Mouse (Mus musculus): ENCODE data around the gene Krt7. TPM values are rescaled to one million over a fixed set of nuclear protein-coding genes. Genes with fewer than 3 reads are reported as not detected.

Gene Krt7
- polyA plus RNA-seq, 1 experiment from 2014 or later = 21.2 TPM

DNA sequence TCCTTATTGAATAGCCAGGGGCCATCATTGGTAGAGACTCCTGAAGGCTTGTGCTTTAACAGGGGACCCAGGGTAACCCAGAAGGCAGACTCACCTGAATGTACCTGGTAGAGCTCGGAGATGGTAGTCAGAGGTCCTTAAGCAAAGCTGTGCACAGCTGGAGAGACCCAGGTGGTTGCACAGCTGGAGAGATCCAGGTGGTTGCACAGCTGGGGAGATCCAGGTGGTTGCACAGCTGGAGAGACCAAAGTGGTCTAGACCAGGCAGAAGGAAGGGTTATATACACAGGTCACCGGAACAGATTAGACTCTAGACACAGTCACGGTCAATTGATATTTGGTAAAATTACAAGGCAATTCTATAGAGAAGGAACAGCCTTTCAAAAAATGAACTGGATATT lies 13.9 kb upstream of the Krt7 start:
- Histone ChIP-seq H3K36me3 (no peaks in the 10 kb centered on the region), H3K4me2 (0 out of 2 replicates have a peak overlapping the region, but pooled peaks have one; percentile 17), H3K4me1 (replicated peaks) (peaks cover 18% of the 10 kb centered on the region), H3K9ac (replicated peaks) (no peak overlapping the region), H3K27me3 (peaks cover 5% of the 10 kb centered on the region; the same call in 1 of the 2 replicates), H3K9me3 (no peaks in the 10 kb centered on the region), H3K27ac (peak overlapping the region; percentile 68), H3K4me3 (replicated peaks) (no peak overlapping the region)
- peak; percentile 68; the same call in 1 of the 2 replicates for ATAC-seq (ENCODE audit: insufficient number of reproducible peaks, insufficient read depth, low FRiP score, low TSS enrichment, low read depth)
- WGBS = 51% methylated on average over 3 of the region's 3 CpGs

- ATAC-seq (ENCODE audit: insufficient number of reproducible peaks, insufficient read depth, low FRiP score, low TSS enrichment, low read depth) = no peak
- no peaks in the 10 kb centered on the region for H3K9me3 ChIP-seq
- peaks cover 18% of the 10 kb centered on the region for H3K4me1 ChIP-seq (replicated peaks)
- H3K4me3 ChIP-seq (replicated peaks) = no peak overlapping the region
- H3K27ac ChIP-seq = no peak overlapping the region
- H3K4me2 ChIP-seq = no peak overlapping the region
- no peak overlapping the region for H3K9ac ChIP-seq (replicated peaks)
- 88% methylated on average over 2 of the region's 2 CpGs for WGBS
- H3K36me3 ChIP-seq = no peaks in the 10 kb centered on the region
- H3K27me3 ChIP-seq = peaks cover 5% of the 10 kb centered on the region; the same call in 1 of the 2 replicates
These were observed 13.2 kb upstream of the Krt7 start for GRCm38 (mm10) chr15:101397683-101398082.

DNA sequence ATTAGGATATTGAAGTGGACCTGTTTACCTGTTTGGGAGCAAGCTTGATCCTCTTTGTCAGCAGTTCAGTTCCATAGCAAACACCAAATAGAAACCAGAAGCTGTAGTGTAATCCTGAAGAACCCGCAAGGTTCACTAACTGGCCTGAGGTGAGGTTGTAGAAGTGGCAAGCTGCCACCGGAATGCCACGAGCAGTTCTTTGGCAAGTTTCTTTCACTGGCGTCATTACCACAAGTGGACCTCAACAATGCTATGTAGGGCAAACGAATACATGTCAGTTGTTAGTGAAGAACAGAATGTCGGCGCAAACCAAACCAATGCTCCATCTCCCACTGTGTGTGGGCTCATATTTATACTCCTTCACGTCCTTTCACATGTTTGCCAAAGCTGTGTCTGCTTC lies 12.6 kb upstream of the Krt7 start:
- H3K36me3 ChIP-seq = no peaks in the 10 kb centered on the region
- no peak overlapping the region for H3K4me3 ChIP-seq (replicated peaks)
- no peak overlapping the region for H3K27ac ChIP-seq
- H3K27me3 ChIP-seq = peaks cover 5% of the 10 kb centered on the region; the same call in 1 of the 2 replicates
- peaks cover 18% of the 10 kb centered on the region for H3K4me1 ChIP-seq (replicated peaks)
- no peaks in the 10 kb centered on the region for H3K9me3 ChIP-seq
- no peak overlapping the region for H3K9ac ChIP-seq (replicated peaks)
- no peak for ATAC-seq (ENCODE audit: insufficient number of reproducible peaks, insufficient read depth, low FRiP score, low TSS enrichment, low read depth)
- no peak overlapping the region for H3K4me2 ChIP-seq
- 87% methylated on average over 8 of the region's 8 CpGs for WGBS

DNA sequence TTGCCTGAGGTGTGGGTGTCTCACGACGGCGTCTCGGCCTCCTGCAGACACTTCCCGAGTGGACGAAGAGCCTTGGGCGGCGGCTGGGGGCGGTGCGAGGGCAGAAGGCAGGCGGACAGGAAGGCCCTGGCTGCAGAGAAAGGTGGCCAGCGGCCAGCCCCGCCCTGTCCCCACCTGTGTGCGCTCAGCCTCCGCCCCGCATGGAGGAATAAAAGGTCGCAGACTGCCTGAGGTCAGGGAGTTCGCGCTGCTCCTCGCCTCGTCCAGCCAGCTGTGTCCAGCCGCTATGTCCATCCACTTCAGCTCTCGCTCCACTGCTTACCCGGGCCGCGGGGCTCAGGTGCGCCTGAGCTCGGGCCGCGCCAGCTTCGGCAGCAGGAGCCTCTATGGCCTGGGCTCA lies 1.3 kb downstream of the Krt7 start:
- Histone ChIP-seq H3K4me2 (peak overlapping the region; percentile 32), H3K4me1 (replicated peaks) (peaks cover 30% of the 10 kb centered on the region), H3K4me3 (replicated peaks) (peak overlapping the region; percentile 22), H3K36me3 (no peaks in the 10 kb centered on the region), H3K9ac (replicated peaks) (no peak overlapping the region; the same call in 1 of the 2 replicates), H3K27me3 (peaks cover 51% of the 10 kb centered on the region), H3K9me3 (no peaks in the 10 kb centered on the region), H3K27ac (no peak overlapping the region)
- no peak for ATAC-seq (ENCODE audit: insufficient number of reproducible peaks, insufficient read depth, low FRiP score, low TSS enrichment, low read depth)
- WGBS = 19% methylated on average over 31 of the region's 31 CpGs

DNA sequence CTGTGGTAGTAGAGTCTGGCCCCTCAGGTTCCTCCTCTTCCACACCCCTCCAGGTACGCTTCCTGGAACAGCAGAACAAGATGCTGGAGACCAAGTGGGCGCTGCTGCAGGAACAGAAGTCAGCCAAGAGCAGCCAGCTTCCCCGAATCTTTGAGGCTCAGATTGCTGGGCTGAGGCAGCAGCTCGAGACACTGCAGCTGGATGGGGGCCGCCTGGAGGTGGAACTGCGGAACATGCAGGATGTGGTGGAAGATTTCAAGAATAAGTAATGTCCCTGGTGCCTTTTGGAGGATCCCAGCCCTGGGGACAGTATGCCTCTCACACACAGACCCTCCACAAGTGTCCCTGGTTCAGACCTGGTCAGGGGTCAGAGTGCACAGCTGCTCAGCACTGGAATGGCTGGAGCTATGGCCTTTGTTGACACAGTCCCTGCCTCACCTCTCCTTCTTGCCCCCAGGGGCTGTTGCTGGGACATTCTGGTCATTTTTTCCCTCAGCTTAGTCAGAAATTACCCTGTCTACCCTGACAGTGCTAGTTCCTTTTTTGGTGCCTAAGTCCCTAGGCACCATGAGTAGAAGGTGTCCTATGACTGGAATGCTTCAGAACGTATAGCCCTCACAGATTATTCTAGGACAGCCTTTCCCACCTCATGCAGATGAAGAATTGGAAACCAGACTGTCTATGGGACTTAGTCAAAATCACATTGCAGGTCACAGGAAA lies 3.2 kb downstream of the Krt7 start:
- 42% methylated on average over 7 of the region's 7 CpGs for WGBS
- Histone ChIP-seq H3K4me1 (replicated peaks) (peaks cover 30% of the 10 kb centered on the region), H3K27me3 (peaks cover 51% of the 10 kb centered on the region), H3K27ac (no peak overlapping the region), H3K9me3 (no peaks in the 10 kb centered on the region), H3K9ac (replicated peaks) (no peak overlapping the region), H3K4me3 (replicated peaks) (no peak overlapping the region), H3K36me3 (no peaks in the 10 kb centered on the region), H3K4me2 (no peak overlapping the region)
- no peak for ATAC-seq (ENCODE audit: insufficient number of reproducible peaks, insufficient read depth, low FRiP score, low TSS enrichment, low read depth)

DNA sequence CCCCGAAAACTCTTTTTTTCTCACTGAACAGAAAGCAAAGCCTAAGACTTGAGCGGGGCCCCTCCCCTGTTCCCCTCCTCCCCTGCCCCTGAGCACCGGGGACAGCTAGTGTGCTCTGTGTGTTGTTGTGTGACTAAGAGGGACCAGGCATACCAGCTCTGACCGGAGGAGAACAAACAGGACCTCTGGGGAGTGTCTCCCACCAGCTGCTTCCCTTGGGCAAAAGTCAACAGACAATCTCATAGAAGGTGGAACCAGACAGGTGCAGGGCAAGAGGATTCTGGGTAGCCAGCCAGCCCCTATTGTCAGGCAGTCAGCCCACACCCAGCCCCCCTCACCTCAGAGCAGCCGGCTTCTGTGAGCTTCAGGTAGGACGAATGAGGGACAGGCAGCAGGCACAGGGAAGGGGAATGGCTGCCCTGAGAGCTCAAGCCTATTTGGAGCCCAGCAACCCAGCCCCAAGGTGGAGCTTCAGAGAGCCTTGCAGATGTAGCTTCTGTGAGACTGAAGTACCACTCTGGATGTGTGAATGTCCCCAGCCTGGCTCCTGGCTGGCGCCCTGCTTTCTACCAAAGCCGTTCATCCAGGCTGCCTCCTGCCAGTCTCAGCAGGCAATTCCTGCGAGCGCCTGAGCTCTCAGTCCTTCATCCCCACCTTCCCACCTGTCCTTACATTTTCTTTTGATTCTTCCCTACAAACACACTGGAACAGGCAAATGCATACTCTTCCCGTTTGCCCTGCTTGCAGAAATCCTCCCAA lies 4.1 kb downstream of the Krt7 start:
- Histone ChIP-seq H3K9ac (replicated peaks) (no peak overlapping the region), H3K36me3 (no peaks in the 10 kb centered on the region), H3K4me1 (replicated peaks) (peaks cover 30% of the 10 kb centered on the region), H3K4me3 (replicated peaks) (no peak overlapping the region), H3K4me2 (no peak overlapping the region), H3K27me3 (peaks cover 51% of the 10 kb centered on the region), H3K27ac (no peak overlapping the region), H3K9me3 (no peaks in the 10 kb centered on the region)
- 37% methylated on average over 11 of the region's 11 CpGs for whole genome bisulfite sequencing
- no peak for ATAC-seq (ENCODE audit: insufficient number of reproducible peaks, insufficient read depth, low FRiP score, low TSS enrichment, low read depth)

DNA sequence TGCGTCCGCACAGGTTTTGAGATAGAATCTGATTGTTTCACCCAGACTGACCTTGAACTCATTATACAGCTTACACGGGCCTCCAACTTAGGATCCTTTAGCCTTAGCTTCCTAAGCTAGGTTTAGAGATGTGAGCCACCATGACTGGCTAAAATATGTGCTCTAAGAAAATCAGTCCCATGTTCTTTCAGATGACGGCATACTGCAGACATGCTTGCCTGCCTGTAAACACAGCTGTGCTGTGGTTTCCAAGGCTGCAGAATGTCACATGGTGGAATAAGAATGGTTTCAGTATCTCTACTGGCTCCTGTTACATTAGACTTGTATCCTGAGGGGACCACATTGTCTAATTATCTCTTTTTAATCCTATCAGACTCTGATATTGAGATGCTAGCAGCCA lies 8.1 kb downstream of the Krt7 start:
- 76% methylated on average over 4 of the region's 4 CpGs for WGBS
- Histone ChIP-seq H3K9ac (replicated peaks) (no peak overlapping the region), H3K36me3 (no peaks in the 10 kb centered on the region), H3K27ac (no peak overlapping the region), H3K4me3 (replicated peaks) (no peak overlapping the region), H3K9me3 (no peaks in the 10 kb centered on the region), H3K4me2 (no peak overlapping the region), H3K4me1 (replicated peaks) (peaks cover 7% of the 10 kb centered on the region; the same call in 1 of the 2 replicates), H3K27me3 (peaks cover 17% of the 10 kb centered on the region)
- ATAC-seq (ENCODE audit: insufficient number of reproducible peaks, insufficient read depth, low FRiP score, low TSS enrichment, low read depth) = no peak

GRCm38 (mm10) chr15:101420903-101421302 lies 10.1 kb downstream of the Krt7 start:
- ATAC-seq (ENCODE audit: insufficient number of reproducible peaks, insufficient read depth, low FRiP score, low TSS enrichment, low read depth) = no peak
- H3K4me3 ChIP-seq (replicated peaks) = no peak overlapping the region
- 52% methylated on average over 6 of the region's 6 CpGs for WGBS
- H3K4me2 ChIP-seq = no peak overlapping the region
- H3K9me3 ChIP-seq = no peaks in the 10 kb centered on the region
- no peaks in the 10 kb centered on the region for H3K36me3 ChIP-seq
- peaks cover 4% of the 10 kb centered on the region; the same call in 1 of the 2 replicates for H3K4me1 ChIP-seq (replicated peaks)
- peaks cover 8% of the 10 kb centered on the region for H3K27me3 ChIP-seq
- H3K27ac ChIP-seq = no peak overlapping the region
- H3K9ac ChIP-seq (replicated peaks) = no peak overlapping the region

DNA sequence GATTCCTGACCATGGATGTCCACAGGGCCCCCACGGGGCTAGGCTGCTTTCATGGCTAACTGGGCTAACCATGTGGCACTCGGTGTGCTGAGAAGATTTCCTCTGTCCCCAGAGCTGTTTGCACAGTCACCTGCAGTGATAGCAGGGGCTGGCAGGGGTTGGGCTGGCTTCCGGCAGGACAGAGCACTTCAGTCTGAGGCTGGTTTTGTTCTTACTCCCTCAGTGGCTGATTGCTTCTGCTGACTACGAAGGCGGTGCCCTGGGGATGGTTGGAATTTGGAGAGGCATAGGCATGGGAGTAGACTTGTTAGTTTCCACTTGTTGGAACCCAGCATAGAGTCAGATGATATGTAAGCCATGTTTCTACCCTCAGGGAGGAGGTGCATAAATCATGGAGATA lies 14.1 kb downstream of the Krt7 start:
- whole genome bisulfite sequencing = 36% methylated on average over 5 of the region's 5 CpGs
- no peak for ATAC-seq (ENCODE audit: insufficient number of reproducible peaks, insufficient read depth, low FRiP score, low TSS enrichment, low read depth)

DNA sequence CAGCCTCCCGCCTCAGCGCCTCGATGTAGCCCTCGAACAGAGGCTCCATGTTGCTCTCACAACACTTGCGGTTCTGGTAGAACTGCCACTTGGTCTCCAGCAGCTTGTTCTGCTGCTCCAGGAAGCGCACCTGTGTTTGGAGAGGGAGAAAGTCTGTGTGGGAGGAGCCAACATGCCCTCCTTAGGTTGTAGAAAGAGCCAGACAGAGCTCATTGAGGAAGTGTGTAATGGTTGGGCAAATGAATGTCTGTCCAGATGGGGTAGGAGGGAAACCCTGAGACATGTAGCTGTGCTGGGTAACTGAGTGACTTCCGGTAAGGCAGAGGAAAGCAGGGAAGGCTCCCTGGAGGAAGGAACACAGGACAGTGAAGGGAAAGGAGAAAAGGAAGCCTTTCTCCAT lies 25.8 kb downstream of the Krt7 start:
- Histone ChIP-seq H3K4me1 (replicated peaks) (peaks cover 10% of the 10 kb centered on the region), H3K4me3 (replicated peaks) (no peak overlapping the region), H3K4me2 (no peak overlapping the region), H3K27ac (no peak overlapping the region), H3K27me3 (peaks cover 59% of the 10 kb centered on the region), H3K9ac (replicated peaks) (no peak overlapping the region), H3K9me3 (no peaks in the 10 kb centered on the region), H3K36me3 (no peaks in the 10 kb centered on the region)
- WGBS = 91% methylated on average over 7 of the region's 7 CpGs
- no peak for ATAC-seq (ENCODE audit: insufficient number of reproducible peaks, insufficient read depth, low FRiP score, low TSS enrichment, low read depth)

More for the DNA sequence above, 14.1 kb downstream of the Krt7 start:
- Histone ChIP-seq H3K9ac (replicated peaks) (no peak overlapping the region), H3K27ac (no peak overlapping the region), H3K27me3 (peaks cover 8% of the 10 kb centered on the region), H3K4me1 (replicated peaks) (peaks cover 4% of the 10 kb centered on the region; the same call in 1 of the 2 replicates), H3K4me2 (no peak overlapping the region), H3K36me3 (no peaks in the 10 kb centered on the region), H3K4me3 (replicated peaks) (no peak overlapping the region), H3K9me3 (no peaks in the 10 kb centered on the region)

- no peak for ATAC-seq (ENCODE audit: insufficient number of reproducible peaks, insufficient read depth, low FRiP score, low TSS enrichment, low read depth)
- Histone ChIP-seq H3K9me3 (no peaks in the 10 kb centered on the region), H3K4me2 (peak within 1 kb of the TSS; percentile 63), H3K27me3 (peaks cover 59% of the 10 kb centered on the region), H3K4me3 (replicated peaks) (peak within 1 kb of the TSS; percentile 34), H3K9ac (replicated peaks) (peak within 1 kb of the TSS; percentile 31), H3K27ac (no peak within 1 kb of the TSS), H3K4me1 (replicated peaks) (peaks cover 10% of the 10 kb centered on the region), H3K36me3 (no peaks in the 10 kb centered on the region)
- WGBS = 2% methylated on average over 34 of the region's 34 CpGs
These were observed 27.7 kb downstream of the Krt7 start, which contains the start of gene Krt87 for GRCm38 (mm10) chr15:101438555-101438954. Gene Krt87 (minus strand): TSS chr15:101438804.

Data from limb, embryonic 12.5 days (tissue).